Comparison of ENCODE assay signal across 8 mouse cellular contexts in the genomic region with DNA sequence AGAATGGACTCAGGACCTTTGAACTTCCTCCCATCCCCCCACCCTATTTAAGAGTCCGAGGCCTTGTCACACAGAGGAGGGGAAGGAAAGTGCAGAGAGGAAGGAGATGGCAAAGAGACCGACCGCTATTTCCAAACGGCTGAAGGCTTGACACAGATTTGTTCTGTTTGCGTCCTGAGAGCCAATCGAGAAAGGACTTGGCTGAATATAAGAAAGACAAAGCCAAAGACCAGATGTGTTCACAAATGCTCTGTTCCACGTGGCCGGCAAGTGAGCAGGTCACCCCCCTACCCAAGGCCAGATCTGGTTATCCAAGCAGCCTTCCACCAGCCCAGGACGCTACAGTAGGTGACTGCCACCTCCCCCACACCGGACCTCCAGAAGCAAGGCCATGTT. TPM values are rescaled to one million over a fixed set of nuclear protein-coding genes. Genes with fewer than 3 reads are reported as not detected.
DNase-seq lines count a peak whose midpoint lies in the region; ATAC-seq and TF ChIP-seq lines count a peak whose summit lies in the region.

No protein-coding gene starts in this region.

- ATAC-seq in lung, embryonic 14.5 days (ENCODE audit: insufficient read depth): no peak
- ATAC-seq in heart, embryonic 12.5 days (ENCODE audit: insufficient number of reproducible peaks, low FRiP score): no peak
- no peak for ATAC-seq in limb, embryonic 12.5 days (ENCODE audit: insufficient number of reproducible peaks, insufficient read depth, low FRiP score, low TSS enrichment, low read depth)

- peaks cover 51% of the 10 kb centered on the region for H3K4me1 ChIP-seq in lung, embryonic 14.5 days (ENCODE audit: insufficient read depth)
- peaks cover 29% of the 10 kb centered on the region for H3K4me1 ChIP-seq in brown adipose tissue, adult 24 weeks (ENCODE audit: control insufficient read depth, insufficient read depth, insufficient read length, low read length)
- peaks cover 60% of the 10 kb centered on the region for H3K4me1 ChIP-seq in heart, embryonic 12.5 days (replicated peaks)
- peaks cover 63% of the 10 kb centered on the region for H3K4me1 ChIP-seq in limb, embryonic 12.5 days (replicated peaks)

- peak; percentile 59 for DNase-seq in lung, embryonic 14.5 days
- DNase-seq in lung, postnatal 25 days (ENCODE audit: low spot score): no peak
- DNase-seq in neural tube, embryonic 10.5 days (ENCODE audit: extremely low spot score, low spot score): peak; percentile 60
- no peak for DNase-seq in left cerebral cortex, adult 8-10 months (ENCODE audit: low spot score in 2 of 2)
- DNase-seq in right cerebral cortex, adult 2 months (ENCODE audit: low spot score in 2 of 2): no peak

- peak overlapping the region; percentile 65; the same call in 1 of the 2 replicates for H3K27ac ChIP-seq in lung, embryonic 14.5 days (ENCODE audit: low read depth)
- H3K27ac ChIP-seq in brown adipose tissue, adult 24 weeks (replicated peaks; ENCODE audit: low read depth, low read length): peak overlapping the region; percentile 80
- H3K27ac ChIP-seq in heart, embryonic 12.5 days (ENCODE audit: poor library complexity, severe bottlenecking): peak overlapping the region; percentile 79
- H3K27ac ChIP-seq in limb, embryonic 12.5 days: peak overlapping the region; percentile 77

- H3K4me3 ChIP-seq in lung, embryonic 14.5 days (ENCODE audit: low read depth, low read length): peak overlapping the region; percentile 81
- H3K4me3 ChIP-seq in brown adipose tissue, adult 24 weeks (ENCODE audit: insufficient read depth, low read depth, low read length): peak overlapping the region; percentile 97
- H3K4me3 ChIP-seq in heart, embryonic 12.5 days: peak overlapping the region; percentile 80
- H3K4me3 ChIP-seq in limb, embryonic 12.5 days (replicated peaks): peak overlapping the region; percentile 95

- TF ChIP-seq CTCF in lung, embryonic 14.5 days (IDR thresholded peaks at IDR 0.05; ENCODE audit: low read depth): no peak

- H3K9me3 ChIP-seq in lung, embryonic 14.5 days (ENCODE audit: low read depth, low read length): no peaks in the 10 kb centered on the region
- H3K9me3 ChIP-seq in heart, embryonic 12.5 days (replicated peaks): no peaks in the 10 kb centered on the region
- H3K9me3 ChIP-seq in limb, embryonic 12.5 days: no peaks in the 10 kb centered on the region

- WGBS in lung, embryonic 14.5 days: 0% methylated on average over 10 of the region's 10 CpGs
- 2% methylated on average over 10 of the region's 10 CpGs for WGBS in heart, embryonic 12.5 days
- 3% methylated on average over 10 of the region's 10 CpGs for WGBS in limb, embryonic 12.5 days

- H3K27me3 ChIP-seq in lung, embryonic 14.5 days (ENCODE audit: insufficient read depth, low read length): no peaks in the 10 kb centered on the region
- H3K27me3 ChIP-seq in heart, embryonic 12.5 days (replicated peaks): no peaks in the 10 kb centered on the region
- no peaks in the 10 kb centered on the region for H3K27me3 ChIP-seq in limb, embryonic 12.5 days

- peak overlapping the region; percentile 94 for H3K4me2 ChIP-seq in lung, embryonic 14.5 days
- H3K4me2 ChIP-seq in heart, embryonic 12.5 days: peak overlapping the region; percentile 80
- peak overlapping the region; percentile 93 for H3K4me2 ChIP-seq in limb, embryonic 12.5 days

- 0 out of 2 replicates have a peak, but pooled peaks cover 9% of the 10 kb centered on the region for H3K36me3 ChIP-seq in lung, embryonic 14.5 days (ENCODE audit: insufficient read depth)
- 0 out of 2 replicates have a peak, but pooled peaks cover 3% of the 10 kb centered on the region for H3K36me3 ChIP-seq in heart, embryonic 12.5 days
- peaks cover 19% of the 10 kb centered on the region for H3K36me3 ChIP-seq in limb, embryonic 12.5 days

- H3K9ac ChIP-seq in lung, embryonic 14.5 days: peak overlapping the region; percentile 91
- H3K9ac ChIP-seq in heart, embryonic 12.5 days: peak overlapping the region; percentile 91
- peak overlapping the region; percentile 97 for H3K9ac ChIP-seq in limb, embryonic 12.5 days (replicated peaks)

RNA-seq across cellular contexts. Expression of gene Snx18, which starts 2.8 kb away (rescaled TPM):
- polyA plus RNA-seq in lung, embryonic 14.5 days (2014; fragmentation: Nextera tagmentation; extraction: Ambion mirVana): 29.9 and 30.2 TPM in 2 replicates
- 13.1 and 14.5 TPM in 2 replicates for polyA plus RNA-seq in brown adipose tissue, adult 24 weeks (2012; ENCODE audit: insufficient read depth, insufficient read length, missing spikeins)
- polyA plus RNA-seq in heart, embryonic 12.5 days (2016; fragmentation: Nextera tagmentation; extraction: Ambion mirVana): 29.6 and 31.6 TPM in 2 replicates
- polyA plus RNA-seq in limb, embryonic 12.5 days (2016; fragmentation: Nextera tagmentation; extraction: Ambion mirVana): 40.6 and 41.5 TPM in 2 replicates
- 10 to 100 TPM; 21.5 to 24.6 (median 22.9) TPM for total RNA-seq in left cerebral cortex, adult 8-10 months (2022)

RNA-seq across cellular contexts. Expression of gene Hspb3, which starts 47.9 kb away (rescaled TPM):
- polyA plus RNA-seq in lung, embryonic 14.5 days (2014; fragmentation: Nextera tagmentation; extraction: Ambion mirVana): 1.3 TPM in 1 of 2 replicates, not detected in the other
- not detected in 2 replicates for polyA plus RNA-seq in brown adipose tissue, adult 24 weeks (2012; ENCODE audit: insufficient read depth, insufficient read length, missing spikeins)
- 55.3 and 59.7 TPM in 2 replicates for polyA plus RNA-seq in heart, embryonic 12.5 days (2016; fragmentation: Nextera tagmentation; extraction: Ambion mirVana)
- 3.0 and 4.0 TPM in 2 replicates for polyA plus RNA-seq in limb, embryonic 12.5 days (2016; fragmentation: Nextera tagmentation; extraction: Ambion mirVana)
- total RNA-seq in left cerebral cortex, adult 8-10 months (2022): 1 to 10 TPM; 3.5 to 6.1 (median 5.2) TPM

Comparison
In these comparisons a context has a peak if more than half of its experiments do, and no peak if none do; other contexts are left out.
1. DNase-seq: peak in lung, embryonic 14.5 days (single experiment) and neural tube, embryonic 10.5 days (single experiment); none in lung, postnatal 25 days (single experiment), left cerebral cortex, adult 8-10 months (0 of 2) and right cerebral cortex, adult 2 months (0 of 2).
2. RNA of gene Hspb3, which starts 47.9 kb away (polyA plus RNA-seq): 55.3 to 59.7 TPM in heart, embryonic 12.5 days; 3.0 to 4.0 TPM in limb, embryonic 12.5 days, not detected in brown adipose tissue, adult 24 weeks and 1.3 TPM in lung, embryonic 14.5 days; every median in the first group is over 10 times any median in the second.
3. Peak in every context shown above with its lines, with median percentiles within 50 percentile points of each other: H3K27ac ChIP-seq, H3K4me2 ChIP-seq, H3K4me3 ChIP-seq and H3K9ac ChIP-seq.